30 mouse cellular contexts compared by ENCODE assay signal in the genomic region with DNA sequence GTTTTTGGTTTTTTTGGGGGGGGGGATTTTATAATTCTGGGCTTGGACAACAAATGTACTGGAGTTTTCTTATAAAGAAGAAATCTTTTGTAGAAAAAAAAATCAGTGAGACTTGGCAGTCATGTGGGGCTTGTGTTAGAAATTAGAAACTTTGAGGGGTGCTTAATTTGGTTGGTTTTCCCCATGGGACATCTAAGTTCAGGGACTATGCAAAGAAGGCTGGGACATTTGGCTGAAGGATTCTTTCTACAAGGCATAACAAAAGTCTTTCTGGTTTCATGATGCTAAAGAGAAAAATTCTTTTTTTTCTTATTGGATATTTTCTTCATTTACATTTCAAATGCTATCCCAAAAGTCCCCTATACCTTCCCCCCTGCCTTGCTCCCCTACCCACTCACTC.
"Had no signal": no experiment of that assay in that cellular context is flagged by ENCODE, and none has a peak within 500 bp of the region (broad histone marks: within the 10 kb centered on the region; RNA-seq: fewer than 3 reads in every experiment).

No protein-coding gene starts in this region.

- H3K27ac ChIP-seq: limb, embryonic 10.5 days; limb, embryonic 12.5 days; limb, embryonic 13.5 days; limb, embryonic 15.5 days; liver, embryonic 12.5 days; liver, embryonic 13.5 days; liver, embryonic 14.5 days; liver, embryonic 15.5 days; lung, embryonic 15.5 days; macrophage; midbrain, embryonic 10.5 days; midbrain, embryonic 12.5 days; midbrain, embryonic 13.5 days; midbrain, embryonic 15.5 days; neural tube, embryonic 12.5 days had no signal

- DNase-seq: left cerebral cortex, postnatal 4 days; liver; liver, embryonic 13.5 days; liver, postnatal 0 days; lung, adult 18-20 months; lung, adult 2 months; lung, embryonic 14.5 days; lung, postnatal 10 days; lung, postnatal 14 days; lung, postnatal 36 days; lung, postnatal 4 days; midbrain, embryonic 14.5 days had no signal

- H3K4me2 ChIP-seq: limb, embryonic 12.5 days; limb, embryonic 13.5 days; limb, embryonic 15.5 days; liver, embryonic 11.5 days; liver, embryonic 12.5 days; liver, embryonic 13.5 days; liver, embryonic 15.5 days; lung, embryonic 14.5 days; lung, embryonic 15.5 days; midbrain, embryonic 11.5 days; midbrain, embryonic 12.5 days; midbrain, embryonic 13.5 days; midbrain, embryonic 15.5 days; neural tube, embryonic 12.5 days had no signal

- H3K9ac ChIP-seq: limb, embryonic 12.5 days; limb, embryonic 13.5 days; limb, embryonic 15.5 days; liver, embryonic 12.5 days; liver, embryonic 13.5 days; liver, embryonic 14.5 days; liver, embryonic 15.5 days; liver, postnatal 0 days; lung, embryonic 14.5 days; lung, embryonic 15.5 days; midbrain, embryonic 12.5 days; midbrain, embryonic 13.5 days; midbrain, embryonic 15.5 days; neural tube, embryonic 12.5 days had no signal

- H3K9me3 ChIP-seq: limb, embryonic 10.5 days; limb, embryonic 12.5 days; limb, embryonic 13.5 days; limb, embryonic 15.5 days; liver, embryonic 12.5 days; liver, embryonic 13.5 days; liver, embryonic 15.5 days; lung, embryonic 15.5 days; megakaryocyte, embryonic 14.5 days; midbrain, embryonic 10.5 days; midbrain, embryonic 12.5 days; midbrain, embryonic 13.5 days; midbrain, embryonic 15.5 days; neural tube, embryonic 12.5 days had no signal

- H3K36me3 ChIP-seq: limb, embryonic 10.5 days; limb, embryonic 12.5 days; limb, embryonic 13.5 days; limb, embryonic 15.5 days; liver, embryonic 12.5 days; liver, embryonic 13.5 days; liver, embryonic 15.5 days; lung, embryonic 15.5 days; midbrain, embryonic 10.5 days; midbrain, embryonic 12.5 days; midbrain, embryonic 13.5 days; midbrain, embryonic 15.5 days; neural tube, embryonic 12.5 days had no signal

- H3K27me3 ChIP-seq: limb, embryonic 13.5 days; limb, embryonic 15.5 days; liver, embryonic 12.5 days; liver, embryonic 13.5 days; liver, embryonic 15.5 days; lung, embryonic 15.5 days; megakaryocyte, embryonic 14.5 days; midbrain, embryonic 12.5 days; midbrain, embryonic 13.5 days; midbrain, embryonic 15.5 days; neural tube, embryonic 12.5 days had no signal

- H3K4me3 ChIP-seq: limb, embryonic 10.5 days; limb, embryonic 12.5 days; limb, embryonic 13.5 days; limb, embryonic 15.5 days; liver, embryonic 12.5 days; liver, embryonic 13.5 days; liver, embryonic 15.5 days; lung, embryonic 15.5 days; megakaryocyte, embryonic 14.5 days; midbrain, embryonic 10.5 days; midbrain, embryonic 12.5 days; midbrain, embryonic 13.5 days; midbrain, embryonic 15.5 days; myocyte; neural tube, embryonic 12.5 days had no signal
